Mouse (Mus musculus) testis, adult 2 months (tissue): ENCODE data around the gene Krt42. TPM values are rescaled to one million over a fixed set of nuclear protein-coding genes. Genes with fewer than 3 reads are reported as not detected.

Source experiments
- H3K27ac ChIP-seq: fragments of 200-500 bp; 2 replicates; pipeline ENCODE4 v1.5.1; 2012; ENCODE audit warnings: low read depth, low read length; ENCODE audit not compliant: control insufficient read depth, insufficient read depth
- H3K27me3 ChIP-seq: fragments of 200-500 bp; 2 replicates; pipeline ENCODE4 v1.6.1; 2012; ENCODE audit warnings: mild to moderate bottlenecking, low read length, moderate library complexity; ENCODE audit not compliant: control insufficient read depth, insufficient read depth
- H3K36me3 ChIP-seq: fragments of 200-500 bp; 2 replicates; pipeline ENCODE4 v1.6.1; 2012; ENCODE audit warnings: mild to moderate bottlenecking, low read length; ENCODE audit not compliant: control insufficient read depth, insufficient read depth
- H3K4me1 ChIP-seq: fragments of 200-500 bp; 2 replicates; pipeline ENCODE4 v1.6.1; 2012; ENCODE audit warnings: low read length; ENCODE audit not compliant: control insufficient read depth, insufficient read depth
- H3K4me3 ChIP-seq: fragments of 200-500 bp; 2 replicates; pipeline ENCODE4 v1.5.1; 2012; ENCODE audit warnings: low read depth, mild to moderate bottlenecking, low read length, moderate library complexity, mixed read lengths; ENCODE audit not compliant: control insufficient read depth
- CTCF ChIP-seq: fragments of 200-500 bp; IDR thresholded peaks from 2 replicates; pipeline ENCODE4 v1.5.1; 2012; ENCODE audit warnings: low read depth, mild to moderate bottlenecking, inconsistent platforms, low read length, moderate library complexity; ENCODE audit not compliant: control insufficient read depth, insufficient read depth, insufficient replicate concordance
- POLR2A ChIP-seq: fragments of 200-500 bp; IDR thresholded peaks from 2 replicates; pipeline ENCODE4 v1.6.1; 2012; ENCODE audit warnings: low read depth, mild to moderate bottlenecking, inconsistent platforms, low read length, moderate library complexity; ENCODE audit not compliant: control insufficient read depth
- polyA plus RNA-seq: library from polyadenylated mRNA; depleted of rRNA; stranded (reverse); fragments of >200 nt; gene quantifications from 2 replicates; pipeline ENCODE4 v1.2.3, GENCODE M21; 2012

The Krt42 gene
- polyA plus RNA-seq, 1 experiment, result not detected

GRCm38 (mm10) chr11:100290235-100290634 is 20.6 kb upstream of the Krt42 start:
- Histone ChIP-seq H3K4me1 (no peaks in the 10 kb centered on the region), H3K4me3 (no peak overlapping the region), H3K27me3 (no peaks in the 10 kb centered on the region), H3K27ac (no peak overlapping the region), H3K36me3 (no peaks in the 10 kb centered on the region)
- no peak for TF ChIP-seq POLR2A
- TF ChIP-seq CTCF, result no peak

GRCm38 (mm10) chr11:100288942-100289341 is 19.3 kb upstream of the Krt42 start:
- H3K4me3 ChIP-seq, result no peak overlapping the region
- H3K27me3 ChIP-seq, result no peaks in the 10 kb centered on the region
- no peaks in the 10 kb centered on the region for H3K36me3 ChIP-seq
- no peaks in the 10 kb centered on the region for H3K4me1 ChIP-seq
- TF ChIP-seq CTCF (no peak), POLR2A (no peak)
- H3K27ac ChIP-seq, result no peak overlapping the region

- Histone ChIP-seq H3K27me3 (no peaks in the 10 kb centered on the region), H3K4me3 (no peak overlapping the region), H3K36me3 (no peaks in the 10 kb centered on the region), H3K27ac (no peak overlapping the region), H3K4me1 (no peaks in the 10 kb centered on the region)
- TF ChIP-seq CTCF, result no peak
- no peak for TF ChIP-seq POLR2A
Observed at GRCm38 (mm10) chr11:100287024-100287423, 17.4 kb upstream of the Krt42 start.

GRCm38 (mm10) chr11:100284988-100285387 is 15.3 kb upstream of the Krt42 start:
- H3K4me3 ChIP-seq, result no peak overlapping the region
- H3K36me3 ChIP-seq, result no peaks in the 10 kb centered on the region
- H3K27me3 ChIP-seq, result no peaks in the 10 kb centered on the region
- no peak overlapping the region for H3K27ac ChIP-seq
- no peaks in the 10 kb centered on the region for H3K4me1 ChIP-seq
- TF ChIP-seq POLR2A, result no peak
- TF ChIP-seq CTCF, result no peak

GRCm38 (mm10) chr11:100282549-100282948 is 12.9 kb upstream of the Krt42 start:
- Histone ChIP-seq H3K27me3 (no peaks in the 10 kb centered on the region), H3K36me3 (no peaks in the 10 kb centered on the region), H3K4me1 (no peaks in the 10 kb centered on the region), H3K4me3 (no peak overlapping the region), H3K27ac (no peak overlapping the region)
- peak; percentile 85 for TF ChIP-seq CTCF
- no peak for TF ChIP-seq POLR2A

GRCm38 (mm10) chr11:100281596-100282544 is 12.2 kb upstream of the Krt42 start:
- no peaks in the 10 kb centered on the region for H3K4me1 ChIP-seq
- no peaks in the 10 kb centered on the region for H3K27me3 ChIP-seq
- peak; percentile 66; the same call in 1 of the 2 replicates for TF ChIP-seq CTCF
- TF ChIP-seq POLR2A, result no peak
- no peaks in the 10 kb centered on the region for H3K36me3 ChIP-seq
- H3K4me3 ChIP-seq, result no peak overlapping the region
- no peak overlapping the region for H3K27ac ChIP-seq

GRCm38 (mm10) chr11:100278759-100279158 is 9.1 kb upstream of the Krt42 start:
- Histone ChIP-seq H3K27me3 (no peaks in the 10 kb centered on the region), H3K4me3 (no peak overlapping the region), H3K4me1 (no peaks in the 10 kb centered on the region), H3K27ac (no peak overlapping the region), H3K36me3 (no peaks in the 10 kb centered on the region)
- TF ChIP-seq POLR2A (no peak), CTCF (no peak)
